8 mouse cellular contexts compared by ENCODE assay signal in the genomic region with DNA sequence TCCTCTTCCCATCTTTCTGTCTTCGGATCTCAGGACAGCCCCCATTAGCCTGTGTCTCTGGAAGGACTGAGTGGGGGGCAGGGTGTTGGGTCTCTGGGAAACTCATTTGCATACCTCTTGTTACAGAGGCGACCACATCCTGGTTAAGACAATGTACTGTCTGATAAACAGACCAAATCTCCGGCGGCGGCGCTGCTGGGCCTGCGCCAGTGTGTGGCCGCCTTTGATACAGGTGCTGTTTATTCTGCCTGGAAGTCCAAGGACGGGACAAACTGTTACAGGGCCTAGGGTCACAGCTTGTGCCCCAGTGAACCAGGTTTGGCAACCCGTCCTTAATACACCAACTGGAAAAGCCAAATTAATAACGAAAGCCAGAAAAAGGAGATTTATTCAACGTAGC. TPM values are rescaled to one million over a fixed set of nuclear protein-coding genes. Genes with fewer than 3 reads are reported as not detected.
A peak's percentile ranks its signal among the peaks of the same experiment; 100 is the strongest.
DNase-seq lines count a peak whose midpoint lies in the region; ATAC-seq lines count a peak whose summit lies in the region.

No protein-coding gene starts in this region.

- peak; percentile 55 to 59 for DNase-seq in B cell, adult 2 months
- DNase-seq in ZHBTc4 (ENCODE audit: low read depth, low spot score) = peak; percentile 64
- peak; percentile 75 for DNase-seq in forebrain, embryonic 11.5 days (ENCODE audit: low spot score)
- peak; percentile 61 for DNase-seq in heart, postnatal 4 days
- DNase-seq in limb, embryonic 10.5 days (ENCODE audit: low spot score) = peak; percentile 58
- DNase-seq in mesoderm, embryonic 11.5 days (ENCODE audit: low read depth, low spot score) = peak; percentile 32
- peak; percentile 50 for DNase-seq in testis, postnatal 10 days (ENCODE audit: low spot score)
- no peak for DNase-seq in layer of hippocampus, postnatal 36 days

- peak overlapping the region; percentile 5; the same call in 1 of the 2 replicates for H3K9ac ChIP-seq in forebrain, embryonic 11.5 days (ENCODE audit: low read length)

- H3K36me3 ChIP-seq in forebrain, embryonic 11.5 days (ENCODE audit: control insufficient read depth, insufficient read depth, low read length) = no peaks in the 10 kb centered on the region
- no peaks in the 10 kb centered on the region for H3K36me3 ChIP-seq in limb, embryonic 10.5 days

- peak; percentile 89 for ATAC-seq in forebrain, embryonic 11.5 days (replicated peaks; ENCODE audit: low FRiP score)

- H3K4me2 ChIP-seq in forebrain, embryonic 11.5 days (ENCODE audit: low read depth, low read length, severe bottlenecking) = peak overlapping the region; percentile 40; the same call in 1 of the 2 replicates

- H3K27me3 ChIP-seq in forebrain, embryonic 11.5 days (ENCODE audit: control insufficient read depth, insufficient read depth, low read length) = no peaks in the 10 kb centered on the region
- H3K27me3 ChIP-seq in limb, embryonic 10.5 days (ENCODE audit: low read depth, poor library complexity, severe bottlenecking) = peaks cover 13% of the 10 kb centered on the region; the same call in 1 of the 2 replicates

- H3K4me1 ChIP-seq in forebrain, embryonic 11.5 days (replicated peaks; ENCODE audit: control insufficient read depth, insufficient read depth, low read length) = peaks cover 9% of the 10 kb centered on the region; the same call in 1 of the 2 replicates
- peaks cover 14% of the 10 kb centered on the region for H3K4me1 ChIP-seq in limb, embryonic 10.5 days

- no peaks in the 10 kb centered on the region for H3K9me3 ChIP-seq in forebrain, embryonic 11.5 days (ENCODE audit: control insufficient read depth, low read length)
- H3K9me3 ChIP-seq in limb, embryonic 10.5 days (replicated peaks) = peaks cover 2% of the 10 kb centered on the region; the same call in 1 of the 2 replicates

- 0 out of 2 replicates have a peak overlapping the region, but pooled peaks have one; percentile 12 for H3K27ac ChIP-seq in forebrain, embryonic 11.5 days (ENCODE audit: low read depth, low read length)
- 0 out of 2 replicates have a peak overlapping the region, but pooled peaks have one; percentile 11 for H3K27ac ChIP-seq in limb, embryonic 10.5 days

- WGBS in forebrain, embryonic 11.5 days = 2% methylated on average over 12 of the region's 12 CpGs
- 10% methylated on average over 12 of the region's 12 CpGs for WGBS in limb, embryonic 10.5 days

- H3K4me3 ChIP-seq in forebrain, embryonic 11.5 days (ENCODE audit: low read depth, low read length) = no peak overlapping the region
- 0 out of 2 replicates have a peak overlapping the region, but pooled peaks have one; percentile 16 for H3K4me3 ChIP-seq in limb, embryonic 10.5 days

RNA-seq across cellular contexts. Expression of a gene that starts 33.8 kb away (rescaled TPM):
- 3.6 and 4.8 TPM in 2 replicates for polyA plus RNA-seq in forebrain, embryonic 11.5 days (2014; fragmentation: Nextera tagmentation; extraction: Ambion mirVana)
- total RNA-seq in heart, postnatal 4 days (2021) = under 1 TPM; 0.25 to 0.43 TPM
- polyA plus RNA-seq in limb, embryonic 10.5 days (2016; fragmentation: Nextera tagmentation; extraction: Ambion mirVana) = 4.6 and 5.7 TPM in 2 replicates
- total RNA-seq in layer of hippocampus, postnatal 36 days (2021) = 1 to 10 TPM; 4.7 to 4.9 TPM

Comparison
In these comparisons a context has a peak if more than half of its experiments do, and no peak if none do; other contexts are left out.
1. DNase-seq: peak in B cell, adult 2 months (2 of 2), ZHBTc4 (single experiment), forebrain, embryonic 11.5 days (single experiment), heart, postnatal 4 days (single experiment), limb, embryonic 10.5 days (single experiment), mesoderm, embryonic 11.5 days (single experiment) and testis, postnatal 10 days (single experiment); none in layer of hippocampus, postnatal 36 days (0 of 2).